Mouse (Mus musculus): Measurements from ENCODE around the gene Gm364. TPM values are rescaled to one million over a fixed set of nuclear protein-coding genes. Genes with fewer than 3 reads are reported as not detected.

Gm364 gene
- total RNA-seq, 2 experiments from 2014 or later = not detected

Other genes with a start within 250 kb of the Gm364 start
- gene Cd40lg, start 197.0 kb upstream of the Gm364 start, total RNA-seq (2015; ENCODE audit: low replicate concordance) = 1.4 TPM in 1 of 2 replicates, not detected in the other
- gene Cd40lg, start 197.0 kb upstream of the Gm364 start, total RNA-seq (2017; ENCODE audit: low replicate concordance) = 0.90 TPM in 1 of 2 replicates, not detected in the other
- 32.8 and 46.5 TPM in 2 replicates for gene Arhgef6, start 70.4 kb upstream of the Gm364 start, total RNA-seq (2015; ENCODE audit: low replicate concordance)
- 17.8 and 29.4 TPM in 2 replicates for gene Arhgef6, start 70.4 kb upstream of the Gm364 start, total RNA-seq (2017; ENCODE audit: low replicate concordance)
- gene Rbmx, start 16.1 kb upstream of the Gm364 start, total RNA-seq (2015; ENCODE audit: low replicate concordance) = 34.8 and 42.2 TPM in 2 replicates
- 24.8 and 27.2 TPM in 2 replicates for gene Rbmx, start 16.1 kb upstream of the Gm364 start, total RNA-seq (2017; ENCODE audit: low replicate concordance)
- gene Gpr101, start 94.6 kb downstream of the Gm364 start, total RNA-seq (2015; ENCODE audit: low replicate concordance) = not detected in 2 replicates
- not detected in 2 replicates for gene Gpr101, start 94.6 kb downstream of the Gm364 start, total RNA-seq (2017; ENCODE audit: low replicate concordance)

Data from erythroid progenitor cell, adult 5-6 weeks (primary cell).